Mouse (Mus musculus) forebrain, embryonic 14.5 days (tissue): ENCODE measurements around the gene Slfn1. TPM values are rescaled to one million over a fixed set of nuclear protein-coding genes. Genes with fewer than 3 reads are reported as not detected.
"Not testable (repeated sequence)": the region's sequence is repeated elsewhere in the genome, so short reads cannot be mapped to it uniquely, and the experiment has no call there.

Experiments
- ATAC-seq: fragments of 200-750 bp; cut with Nextera tagmentation; 2 replicates; pipeline ENCODE4 v1.8.0; 2017; ENCODE audit warnings: mild to moderate bottlenecking, moderate library complexity
- DNase-seq: peaks from one replicate; pipeline ENCODE4 v3.0.0-alpha.2; 2015; ENCODE audit warnings: low spot score
- H3K27ac ChIP-seq: fragments of 300-500 bp; sonication (generic); 2 replicates; pipeline ENCODE4 v1.5.1; 2014; ENCODE audit warnings: low read depth, mild to moderate bottlenecking, control low read depth, low read length, moderate library complexity
- H3K27me3 ChIP-seq: fragments of 300-500 bp; sonication (generic); replicated peaks from 2 replicates; pipeline ENCODE4 v1.6.1; 2014; ENCODE audit warnings: low read length, control low read depth, mixed read lengths; ENCODE audit not compliant: control insufficient read depth, insufficient read depth
- H3K36me3 ChIP-seq: fragments of 300-500 bp; sonication (generic); 2 replicates; pipeline ENCODE4 v1.6.1; 2014; ENCODE audit warnings: low read length, control low read depth; ENCODE audit not compliant: control insufficient read depth, insufficient read depth
- H3K4me1 ChIP-seq: fragments of 300-500 bp; sonication (generic); 2 replicates; pipeline ENCODE4 v1.6.1; 2014; ENCODE audit warnings: antibody characterized with exemption, low read length, control low read depth; ENCODE audit not compliant: control insufficient read depth, insufficient read depth
- H3K4me2 ChIP-seq: fragments of 300-500 bp; sonication (generic); 2 replicates; pipeline ENCODE4 v1.6.1; 2014; ENCODE audit warnings: mild to moderate bottlenecking, control low read depth, low read length
- H3K4me3 ChIP-seq: fragments of 300-500 bp; sonication (generic); 2 replicates; pipeline ENCODE4 v1.5.1; 2014; ENCODE audit warnings: low read depth, low read length, control low read depth
- H3K9ac ChIP-seq: fragments of 300-500 bp; sonication (generic); 2 replicates; pipeline ENCODE4 v1.6.1; 2014; ENCODE audit warnings: mild to moderate bottlenecking, low read length, control low read depth, moderate library complexity
- H3K9me3 ChIP-seq: fragments of 300-500 bp; sonication (generic); replicated peaks from 2 replicates; pipeline ENCODE4 v1.6.1; 2016; ENCODE audit warnings: low read length, control low read depth, mixed read lengths; ENCODE audit not compliant: control insufficient read depth
- WGBS: fragments of 180-500 bp; shearing (Covaris S2); extraction: QIAGEN DNeasy Blood & Tissue Kit; methylation state at CpG from one replicate; pipeline ENCODE4 v1.1.7; 2014; 5-methylcytosine and 5-hydroxymethylcytosine counted together
- polyA plus RNA-seq: library from polyadenylated mRNA; unstranded; fragments of >200 nt; fragmentation: Nextera tagmentation; extraction: Ambion mirVana; gene quantifications from 2 replicates; pipeline ENCODE4 v1.2.1, GENCODE M21; 2014

Slfn1 gene
- polyA plus RNA-seq, 1 experiment from 2014 or later: not detected

- no CpG with 5 or more reads among the region's 1 CpGs for WGBS
- not testable (repeated sequence) for H3K36me3 ChIP-seq, H3K27ac ChIP-seq, DNase-seq, H3K4me3 ChIP-seq, ATAC-seq, H3K27me3 ChIP-seq, H3K4me2 ChIP-seq, H3K9me3 ChIP-seq, H3K9ac ChIP-seq, H3K4me1 ChIP-seq
Measured at GRCm38 (mm10) chr11:83148939-83149338, 32.3 kb downstream of the Slfn1 start.

Other genes with a start within 250 kb of the Slfn1 start
- gene Rffl, start 245.6 kb upstream of the Slfn1 start, polyA plus RNA-seq: 8.4 and 9.8 TPM in 2 replicates
- gene Rad51d, start 226.2 kb upstream of the Slfn1 start, polyA plus RNA-seq: 14.2 and 16.8 TPM in 2 replicates
- 0.18 and 0.48 TPM in 2 replicates for gene Fndc8, start 224.7 kb upstream of the Slfn1 start, polyA plus RNA-seq
- 23.4 and 25.7 TPM in 2 replicates for gene Nle1, start 208.4 kb upstream of the Slfn1 start, polyA plus RNA-seq
- 0.38 and 1.1 TPM in 2 replicates for gene Unc45b, start 206.3 kb upstream of the Slfn1 start, polyA plus RNA-seq
- 0.41 and 0.52 TPM in 2 replicates for gene Slfn5, start 165.5 kb upstream of the Slfn1 start, polyA plus RNA-seq
- 5.1 and 5.9 TPM in 2 replicates for gene Slfn9, start 125.0 kb upstream of the Slfn1 start, polyA plus RNA-seq
- gene Slfn8, start 96.0 kb upstream of the Slfn1 start, polyA plus RNA-seq: 0.13 and 0.30 TPM in 2 replicates
- gene Slfn2, start 51.7 kb upstream of the Slfn1 start, polyA plus RNA-seq: 1.1 and 1.4 TPM in 2 replicates
- not detected in 2 replicates for gene Slfn4, start 58.3 kb downstream of the Slfn1 start, polyA plus RNA-seq
- 0.25 and 0.28 TPM in 2 replicates for gene Slfn3, start 74.5 kb downstream of the Slfn1 start, polyA plus RNA-seq
- not detected in 2 replicates for gene Slfn14, start 169.9 kb downstream of the Slfn1 start, polyA plus RNA-seq
- gene Ap2b1, start 182.2 kb downstream of the Slfn1 start, polyA plus RNA-seq: 107 and 139 TPM in 2 replicates
- 18.0 and 23.3 TPM in 2 replicates for gene Pex12, start 185.7 kb downstream of the Slfn1 start, polyA plus RNA-seq